Mouse (Mus musculus): Measurements from ENCODE around the gene Prima1. TPM values are rescaled to one million over a fixed set of nuclear protein-coding genes. Genes with fewer than 3 reads are reported as not detected.

Gene Prima1
- total RNA-seq, 2 experiments from 2014 or later = 20.8 to 28.6 TPM

GRCm38 (mm10) chr12:103164101-103165030, 77.6 kb downstream of the Prima1 start:
- DNase-seq = no peak
- TF ChIP-seq CTCF (IDR thresholded peaks at IDR 0.05) = no peak
- Histone ChIP-seq H3K27ac (no peak overlapping the region), H3K4me3 (no peak overlapping the region)
- intact Hi-C loops (cut with DNase I) = no loop called here

- no peak overlapping the region for H3K4me3 ChIP-seq
- intact Hi-C loops (cut with DNase I) = no loop called here
- no peak for DNase-seq
- TF ChIP-seq CTCF (IDR thresholded peaks at IDR 0.05) = no peak
- H3K27ac ChIP-seq = no peak overlapping the region
Measured at GRCm38 (mm10) chr12:103163596-103163995, 78.4 kb downstream of the Prima1 start.

- no peak for TF ChIP-seq CTCF (IDR thresholded peaks at IDR 0.05)
- no peak for DNase-seq
- Histone ChIP-seq H3K4me3 (no peak overlapping the region), H3K27ac (no peak overlapping the region)
- intact Hi-C loops (cut with DNase I) = no loop called here
Measured at GRCm38 (mm10) chr12:103160721-103161120, 81.2 kb downstream of the Prima1 start.

- no peak for TF ChIP-seq CTCF (IDR thresholded peaks at IDR 0.05)
- Histone ChIP-seq H3K27ac (no peak overlapping the region), H3K4me3 (no peak overlapping the region)
- intact Hi-C loops (cut with DNase I) = no loop called here
- DNase-seq = no peak
Measured at GRCm38 (mm10) chr12:103159016-103159415, 82.9 kb downstream of the Prima1 start.

GRCm38 (mm10) chr12:103157129-103157910, 84.6 kb downstream of the Prima1 start:
- no peak for DNase-seq
- TF ChIP-seq CTCF (IDR thresholded peaks at IDR 0.05) = no peak
- intact Hi-C loops (cut with DNase I) = no loop called here
- Histone ChIP-seq H3K27ac (no peak overlapping the region), H3K4me3 (no peak overlapping the region)

GRCm38 (mm10) chr12:103155406-103155805, 86.5 kb downstream of the Prima1 start:
- intact Hi-C loops (cut with DNase I) = no loop called here
- no peak for DNase-seq
- no peak for TF ChIP-seq CTCF (IDR thresholded peaks at IDR 0.05)
- Histone ChIP-seq H3K27ac (no peak overlapping the region), H3K4me3 (no peak overlapping the region)

GRCm38 (mm10) chr12:103154927-103155326, 87.0 kb downstream of the Prima1 start:
- intact Hi-C loops (cut with DNase I) = no loop called here
- TF ChIP-seq CTCF (IDR thresholded peaks at IDR 0.05) = no peak; the same call in 1 of the 2 replicates
- DNase-seq = no peak
- H3K4me3 ChIP-seq = no peak overlapping the region
- H3K27ac ChIP-seq = no peak overlapping the region

GRCm38 (mm10) chr12:103150247-103150646, 91.7 kb downstream of the Prima1 start:
- DNase-seq = no peak
- Histone ChIP-seq H3K27ac (no peak overlapping the region), H3K4me3 (no peak overlapping the region)
- intact Hi-C loops (cut with DNase I) = no loop called here
- no peak for TF ChIP-seq CTCF (IDR thresholded peaks at IDR 0.05)

Other genes with a start within 250 kb of the Prima1 start
- gene Fam181a, start 68.8 kb upstream of the Prima1 start, total RNA-seq (2021) = not detected
- 100 to 1,000 TPM; 548 to 725 TPM for gene Asb2, start 113.9 kb upstream of the Prima1 start, total RNA-seq (2021)
- gene Otub2, start 146.5 kb upstream of the Prima1 start, total RNA-seq (2021) = 1 to 10 TPM; 5.7 to 7.3 TPM
- gene 9330161L09Rik, start 165.7 kb upstream of the Prima1 start, total RNA-seq (2021) = 1 to 10 TPM in 1 of 2 experiments, under 1 TPM in 1; 0.82 to 1.9 TPM
- gene Ddx24, start 183.7 kb upstream of the Prima1 start, total RNA-seq (2021) = 10 to 100 TPM; 75.2 to 83.5 TPM
- 10 to 100 TPM; 46.8 to 61.0 TPM for gene Ifi27, start 192.1 kb upstream of the Prima1 start, total RNA-seq (2021)
- 10 to 100 TPM in 1 of 2 experiments, 1 to 10 TPM in 1; 5.9 to 11.1 TPM for gene Ifi27l2a, start 201.5 kb upstream of the Prima1 start, total RNA-seq (2021)
- not detected for gene Ifi27l2b, start 215.1 kb upstream of the Prima1 start, total RNA-seq (2021)

All from gastrocnemius, adult 2 months (tissue).